Mouse (Mus musculus) small intestine, adult 2 months (tissue): ENCODE data around the gene Cntrl. TPM values are rescaled to one million over a fixed set of nuclear protein-coding genes. Genes with fewer than 3 reads are reported as not detected.

Experiments used
- H3K27ac ChIP-seq: fragments of 200-500 bp; 2 replicates; pipeline ENCODE4 v1.5.1; 2012; ENCODE audit warnings: low read depth, low read length, control low read depth, inconsistent platforms; ENCODE audit not compliant: insufficient read depth
- H3K27me3 ChIP-seq: fragments of 200-500 bp; 2 replicates; pipeline ENCODE4 v1.6.1; 2012; ENCODE audit warnings: mild to moderate bottlenecking, moderate library complexity, low read length, inconsistent platforms; ENCODE audit not compliant: control insufficient read depth, insufficient read depth
- H3K36me3 ChIP-seq: fragments of 200-500 bp; 2 replicates; pipeline ENCODE4 v1.6.1; 2012; ENCODE audit warnings: mild to moderate bottlenecking, low read length, control low read depth, inconsistent platforms; ENCODE audit not compliant: control insufficient read depth, insufficient read depth
- H3K4me1 ChIP-seq: fragments of 200-500 bp; 2 replicates; pipeline ENCODE4 v1.6.1; 2012; ENCODE audit warnings: low read length, inconsistent platforms, mixed read lengths; ENCODE audit not compliant: control insufficient read depth, insufficient read depth, insufficient read length
- H3K4me3 ChIP-seq: fragments of 200-500 bp; 2 replicates; pipeline ENCODE4 v1.5.1; 2012; ENCODE audit warnings: low read depth, mild to moderate bottlenecking, control low read depth, inconsistent platforms, low read length, moderate library complexity
- CTCF ChIP-seq: fragments of 200-500 bp; IDR thresholded peaks from 2 replicates; pipeline ENCODE4 v1.5.1; 2012; ENCODE audit warnings: low read depth, mild to moderate bottlenecking, control low read depth, inconsistent platforms, low read length, moderate library complexity, mixed read lengths; ENCODE audit not compliant: insufficient replicate concordance, insufficient read length; ENCODE audit errors: extremely low read depth
- POLR2A ChIP-seq: fragments of 200-500 bp; IDR thresholded peaks from 2 replicates; pipeline ENCODE4 v1.6.1; 2012; ENCODE audit warnings: low read depth, mild to moderate bottlenecking, control low read depth, inconsistent platforms, low read length, moderate library complexity
- WGBS: fragments of 180-500 bp; shearing (Covaris S2); methylation state at CpG from one replicate; pipeline ENCODE4 v1.1.7; 2018; 5-methylcytosine and 5-hydroxymethylcytosine counted together
- polyA plus RNA-seq: library from polyadenylated mRNA; depleted of rRNA; stranded (reverse); fragments of >200 nt; gene quantifications from 2 replicates; pipeline ENCODE4 v1.2.3, GENCODE M21; 2012

The Cntrl gene
- polyA plus RNA-seq, 1 experiment = 5.2 TPM

- WGBS = 78% methylated on average over 13 of the region's 13 CpGs
- Histone ChIP-seq H3K4me1 (peaks cover 6% of the 10 kb centered on the region), H3K27me3 (no peaks in the 10 kb centered on the region), H3K4me3 (no peak overlapping the region), H3K27ac (no peak overlapping the region), H3K36me3 (peaks cover 60% of the 10 kb centered on the region)
- TF ChIP-seq POLR2A (no peak), CTCF (no peak)
Measured at GRCm38 (mm10) chr2:35151303-35151882, 42.1 kb downstream of the Cntrl start.

- 68% methylated on average over 6 of the region's 6 CpGs for WGBS
- peaks cover 58% of the 10 kb centered on the region for H3K36me3 ChIP-seq
- no peaks in the 10 kb centered on the region for H3K27me3 ChIP-seq
- H3K4me3 ChIP-seq = no peak overlapping the region
- peaks cover 6% of the 10 kb centered on the region for H3K4me1 ChIP-seq
- no peak overlapping the region for H3K27ac ChIP-seq
- TF ChIP-seq POLR2A = no peak
- TF ChIP-seq CTCF = no peak
Measured at GRCm38 (mm10) chr2:35153179-35153578, 43.9 kb downstream of the Cntrl start.

- Histone ChIP-seq H3K27ac (no peak overlapping the region), H3K36me3 (peaks cover 58% of the 10 kb centered on the region), H3K27me3 (no peaks in the 10 kb centered on the region), H3K4me1 (peaks cover 6% of the 10 kb centered on the region), H3K4me3 (no peak overlapping the region)
- TF ChIP-seq CTCF = no peak
- no peak for TF ChIP-seq POLR2A
- WGBS = 82% methylated on average over 8 of the region's 8 CpGs
Measured at GRCm38 (mm10) chr2:35153844-35154554, 44.7 kb downstream of the Cntrl start.

- H3K36me3 ChIP-seq = peaks cover 48% of the 10 kb centered on the region
- 66% methylated on average over 2 of the region's 2 CpGs for WGBS
- no peak overlapping the region for H3K4me3 ChIP-seq
- H3K27ac ChIP-seq = no peak overlapping the region
- H3K4me1 ChIP-seq = no peaks in the 10 kb centered on the region
- TF ChIP-seq CTCF = no peak
- no peak for TF ChIP-seq POLR2A
- no peaks in the 10 kb centered on the region for H3K27me3 ChIP-seq
Measured at GRCm38 (mm10) chr2:35156985-35157384, 47.7 kb downstream of the Cntrl start.

GRCm38 (mm10) chr2:35157836-35158235 is 48.5 kb downstream of the Cntrl start:
- H3K27ac ChIP-seq = no peak overlapping the region
- WGBS = 94% methylated on average over 7 of the region's 7 CpGs
- no peak for TF ChIP-seq POLR2A
- no peak for TF ChIP-seq CTCF
- H3K27me3 ChIP-seq = no peaks in the 10 kb centered on the region
- no peak overlapping the region for H3K4me3 ChIP-seq
- peaks cover 51% of the 10 kb centered on the region for H3K36me3 ChIP-seq
- H3K4me1 ChIP-seq = no peaks in the 10 kb centered on the region

GRCm38 (mm10) chr2:35158358-35158757 is 49.1 kb downstream of the Cntrl start:
- H3K36me3 ChIP-seq = peaks cover 52% of the 10 kb centered on the region

GRCm38 (mm10) chr2:35160206-35160605 is 50.9 kb downstream of the Cntrl start:
- H3K4me3 ChIP-seq = no peak overlapping the region
- 42% methylated on average over 5 of the region's 5 CpGs for WGBS
- H3K4me1 ChIP-seq = no peaks in the 10 kb centered on the region
- TF ChIP-seq CTCF = no peak
- TF ChIP-seq POLR2A = no peak
- peaks cover 50% of the 10 kb centered on the region for H3K36me3 ChIP-seq
- H3K27me3 ChIP-seq = no peaks in the 10 kb centered on the region
- H3K27ac ChIP-seq = no peak overlapping the region

More at GRCm38 (mm10) chr2:35158358-35158757, 49.1 kb downstream of the Cntrl start:
- TF ChIP-seq CTCF (no peak), POLR2A (no peak)
- Histone ChIP-seq H3K4me1 (no peaks in the 10 kb centered on the region), H3K27me3 (no peaks in the 10 kb centered on the region), H3K4me3 (no peak overlapping the region), H3K27ac (no peak overlapping the region)
- WGBS = 86% methylated on average over 3 of the region's 3 CpGs
